Mouse (Mus musculus): Measurements from ENCODE around the gene Gpr12. TPM values are rescaled to one million over a fixed set of nuclear protein-coding genes. Genes with fewer than 3 reads are reported as not detected.
"Not testable (repeated sequence)": the region's sequence is repeated elsewhere in the genome, so short reads cannot be mapped to it uniquely, and the experiment has no call there.

The Gpr12 gene
- total RNA-seq, 1 experiment: not detected

GRCm38 (mm10) chr5:146567054-146567453 is 18.0 kb downstream of the Gpr12 start:
- in situ Hi-C loops (cut with MboI; ENCODE audit: low sequenced_read_pairs in 2 of 2, unreplicated experiment in 2 of 2): no loop called here
- Histone ChIP-seq H3K36me3 (ENCODE audit: control insufficient read depth, insufficient read depth, low read length, poor library complexity, severe bottlenecking) (no peaks in the 10 kb centered on the region), H3K4me1 (ENCODE audit: control insufficient read depth in 2 of 2, insufficient read depth in 2 of 2, low read length in 2 of 2, poor library complexity in 1 of 2) (no peaks in the 10 kb centered on the region), H3K9me3 (ENCODE audit: control insufficient read depth, insufficient read depth, low read depth, low read length) (no peaks in the 10 kb centered on the region), H3K27ac (ENCODE audit: insufficient read depth, low read depth, low read length, poor library complexity, severe bottlenecking) (no peak overlapping the region), H3K9ac (ENCODE audit: insufficient read depth, low read depth, low read length, poor library complexity, severe bottlenecking) (no peak overlapping the region), H3K4me3 (ENCODE audit: insufficient read depth in 1 of 2, low read depth in 1 of 2, low read length in 2 of 2, poor library complexity in 1 of 2, severe bottlenecking in 1 of 2) (no peak overlapping the region)
- DNase-seq (ENCODE audit: low read depth, low spot score): no peak
- TF ChIP-seq ZNF384 (IDR thresholded peaks at IDR 0.05; ENCODE audit: low read depth, low read length) (no peak), MAFK (IDR thresholded peaks at IDR 0.05; ENCODE audit: insufficient read depth, low read depth, low read length) (no peak), ZC3H11A (IDR thresholded peaks at IDR 0.05; ENCODE audit: borderline replicate concordance, low read depth, low read length) (no peak)

- Histone ChIP-seq H3K9ac (ENCODE audit: insufficient read depth, low read depth, low read length, poor library complexity, severe bottlenecking) (no peak overlapping the region), H3K4me1 (ENCODE audit: control insufficient read depth in 2 of 2, insufficient read depth in 2 of 2, low read length in 2 of 2, poor library complexity in 1 of 2) (no peaks in the 10 kb centered on the region), H3K36me3 (ENCODE audit: control insufficient read depth, insufficient read depth, low read length, poor library complexity, severe bottlenecking) (no peaks in the 10 kb centered on the region), H3K9me3 (ENCODE audit: control insufficient read depth, insufficient read depth, low read depth, low read length) (no peaks in the 10 kb centered on the region), H3K4me3 (ENCODE audit: insufficient read depth in 1 of 2, low read depth in 1 of 2, low read length in 2 of 2, poor library complexity in 1 of 2, severe bottlenecking in 1 of 2) (no peak overlapping the region), H3K27ac (ENCODE audit: insufficient read depth, low read depth, low read length, poor library complexity, severe bottlenecking) (no peak overlapping the region)
- no peak for DNase-seq (ENCODE audit: low read depth, low spot score)
- in situ Hi-C loops (cut with MboI; ENCODE audit: low sequenced_read_pairs in 2 of 2, unreplicated experiment in 2 of 2): no loop called here
- TF ChIP-seq CHD2 (IDR thresholded peaks at IDR 0.05; ENCODE audit: low read depth, low read length): no peak
- no peak for TF ChIP-seq HCFC1 (IDR thresholded peaks at IDR 0.05; ENCODE audit: borderline replicate concordance, insufficient read depth, low read length)
- TF ChIP-seq ZNF384 (IDR thresholded peaks at IDR 0.05; ENCODE audit: low read depth, low read length): no peak
- no peak for TF ChIP-seq MAFK (IDR thresholded peaks at IDR 0.05; ENCODE audit: insufficient read depth, low read depth, low read length)
- no peak for TF ChIP-seq ZC3H11A (IDR thresholded peaks at IDR 0.05; ENCODE audit: borderline replicate concordance, low read depth, low read length)
Observed at GRCm38 (mm10) chr5:146564259-146564658, 20.8 kb downstream of the Gpr12 start.

GRCm38 (mm10) chr5:146555836-146556235 is 29.2 kb downstream of the Gpr12 start, which contains the start of gene Gm3415:
Gene Gm3415 (plus strand): TSS chr5:146556136.
- H3K36me3 ChIP-seq (ENCODE audit: control insufficient read depth, insufficient read depth, low read length, poor library complexity, severe bottlenecking); H3K4me3 ChIP-seq (ENCODE audit: insufficient read depth in 1 of 2, low read depth in 1 of 2, low read length in 2 of 2, poor library complexity in 1 of 2, severe bottlenecking in 1 of 2); H3K9me3 ChIP-seq (ENCODE audit: control insufficient read depth, insufficient read depth, low read depth, low read length); H3K4me1 ChIP-seq (ENCODE audit: control insufficient read depth in 2 of 2, insufficient read depth in 2 of 2, low read length in 2 of 2, poor library complexity in 1 of 2); H3K27ac ChIP-seq (ENCODE audit: insufficient read depth, low read depth, low read length, poor library complexity, severe bottlenecking); in situ Hi-C loops (cut with MboI; ENCODE audit: low sequenced_read_pairs in 2 of 2, unreplicated experiment in 2 of 2); DNase-seq (ENCODE audit: low read depth, low spot score); H3K9ac ChIP-seq (ENCODE audit: insufficient read depth, low read depth, low read length, poor library complexity, severe bottlenecking): not testable (repeated sequence)

- in situ Hi-C loops (cut with MboI; ENCODE audit: low sequenced_read_pairs in 2 of 2, unreplicated experiment in 2 of 2); DNase-seq (ENCODE audit: low read depth, low spot score): not testable (repeated sequence)
Observed at GRCm38 (mm10) chr5:146537347-146537746, 47.7 kb downstream of the Gpr12 start, which contains the start of gene Gm3409. Gene Gm3409 (plus strand): TSS chr5:146537647.

More at GRCm38 (mm10) chr5:146537347-146537746, 47.7 kb downstream of the Gpr12 start, which contains the start of gene Gm3409:
- not testable (repeated sequence) for H3K27ac ChIP-seq (ENCODE audit: insufficient read depth, low read depth, low read length, poor library complexity, severe bottlenecking); H3K4me3 ChIP-seq (ENCODE audit: insufficient read depth in 1 of 2, low read depth in 1 of 2, low read length in 2 of 2, poor library complexity in 1 of 2, severe bottlenecking in 1 of 2); H3K9ac ChIP-seq (ENCODE audit: insufficient read depth, low read depth, low read length, poor library complexity, severe bottlenecking); H3K36me3 ChIP-seq (ENCODE audit: control insufficient read depth, insufficient read depth, low read length, poor library complexity, severe bottlenecking); H3K9me3 ChIP-seq (ENCODE audit: control insufficient read depth, insufficient read depth, low read depth, low read length); H3K4me1 ChIP-seq (ENCODE audit: control insufficient read depth in 2 of 2, insufficient read depth in 2 of 2, low read length in 2 of 2, poor library complexity in 1 of 2)

Other genes starting within 250 kb of the Gpr12 start
- gene Wasf3, start 200.3 kb downstream of the Gpr12 start, total RNA-seq (2012; rRNA removed): 6.2 and 8.0 TPM in 2 replicates
- not detected in 2 replicates for gene Gm6408, start 103.3 kb downstream of the Gpr12 start, total RNA-seq (2012; rRNA removed)
- not detected in 2 replicates for gene Gm6370, start 93.9 kb downstream of the Gpr12 start, total RNA-seq (2012; rRNA removed)
- not detected in 2 replicates for gene 4930449I24Rik, start 82.8 kb downstream of the Gpr12 start, total RNA-seq (2012; rRNA removed)
- not detected in 2 replicates for gene Gm3402, start 71.1 kb downstream of the Gpr12 start, total RNA-seq (2012; rRNA removed)
- not detected in 2 replicates for gene Gm3404, start 59.4 kb downstream of the Gpr12 start, total RNA-seq (2012; rRNA removed)
- gene Gm3409, start 47.6 kb downstream of the Gpr12 start, total RNA-seq (2012; rRNA removed): not detected in 2 replicates
- not detected in 2 replicates for gene Gm3415, start 29.1 kb downstream of the Gpr12 start, total RNA-seq (2012; rRNA removed)
- gene Usp12, start 209.8 kb upstream of the Gpr12 start, total RNA-seq (2012; rRNA removed): 20.6 and 25.4 TPM in 2 replicates
- gene Rpl21, start 247.7 kb upstream of the Gpr12 start, total RNA-seq (2012; rRNA removed): 1,013 and 1,099 TPM in 2 replicates

Measured in ES-E14 (cell line).